Mouse (Mus musculus): ENCODE data around the gene Prkcb.
"Not testable (repeated sequence)": the region's sequence is repeated elsewhere in the genome, so short reads cannot be mapped to it uniquely, and the experiment has no call there.

Gene Prkcb

DNA sequence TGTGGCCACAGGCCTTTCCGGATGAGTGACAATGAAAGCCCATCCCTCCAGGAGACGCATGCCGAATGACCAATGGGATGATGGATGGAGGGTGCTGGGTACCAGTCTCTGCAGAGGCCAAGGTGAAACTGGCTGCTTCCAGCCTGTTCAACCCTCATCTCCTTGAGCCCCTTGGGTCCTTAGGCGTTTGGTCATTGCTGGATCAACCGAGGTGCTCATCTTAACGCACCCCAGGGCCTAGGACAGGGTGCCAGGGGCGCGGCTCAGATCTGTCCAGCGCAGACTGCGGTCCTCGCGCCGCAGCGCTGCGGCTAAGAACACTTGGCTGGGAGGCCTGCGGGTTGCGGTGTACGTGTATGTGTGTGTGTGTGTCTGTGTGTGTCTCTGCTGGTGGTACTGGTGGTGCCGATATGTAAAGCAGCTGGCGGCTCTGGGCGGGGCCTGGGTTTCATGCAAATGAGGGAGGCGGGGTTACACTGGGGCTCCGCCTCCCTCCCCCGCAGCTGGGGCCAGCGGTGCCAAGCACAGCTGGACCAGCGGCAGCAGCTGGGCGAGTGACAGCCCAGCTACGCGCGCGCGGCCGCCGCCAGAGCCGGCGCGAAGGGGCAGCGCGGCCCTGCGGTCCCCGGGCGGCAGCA lies at the start of gene Prkcb:
Gene Prkcb (plus strand): TSS at position 147 of the 638 bp plus-strand sequence.
- DNase-seq, result peak; percentile 16 to 42

DNA sequence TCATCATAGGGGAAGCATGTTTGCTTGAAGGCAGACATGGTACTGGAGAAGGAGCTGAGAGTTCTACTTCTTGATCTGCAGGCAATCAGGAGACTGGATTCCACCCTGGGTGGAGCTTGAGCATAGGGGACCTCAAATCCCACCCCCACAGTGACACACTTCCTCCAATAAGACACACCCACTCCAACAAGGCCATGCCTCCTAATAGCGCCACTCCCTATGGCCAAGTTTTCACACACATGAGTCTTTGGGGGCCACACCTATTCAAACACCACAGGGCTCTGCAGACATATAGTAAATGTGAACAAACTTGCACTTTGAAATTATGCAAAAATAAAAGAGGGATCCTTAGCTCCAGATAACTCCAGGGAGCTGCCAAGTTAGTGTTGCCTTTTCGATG lies 49.6 kb upstream of the Prkcb start:
- DNase-seq, result no peak

DNA sequence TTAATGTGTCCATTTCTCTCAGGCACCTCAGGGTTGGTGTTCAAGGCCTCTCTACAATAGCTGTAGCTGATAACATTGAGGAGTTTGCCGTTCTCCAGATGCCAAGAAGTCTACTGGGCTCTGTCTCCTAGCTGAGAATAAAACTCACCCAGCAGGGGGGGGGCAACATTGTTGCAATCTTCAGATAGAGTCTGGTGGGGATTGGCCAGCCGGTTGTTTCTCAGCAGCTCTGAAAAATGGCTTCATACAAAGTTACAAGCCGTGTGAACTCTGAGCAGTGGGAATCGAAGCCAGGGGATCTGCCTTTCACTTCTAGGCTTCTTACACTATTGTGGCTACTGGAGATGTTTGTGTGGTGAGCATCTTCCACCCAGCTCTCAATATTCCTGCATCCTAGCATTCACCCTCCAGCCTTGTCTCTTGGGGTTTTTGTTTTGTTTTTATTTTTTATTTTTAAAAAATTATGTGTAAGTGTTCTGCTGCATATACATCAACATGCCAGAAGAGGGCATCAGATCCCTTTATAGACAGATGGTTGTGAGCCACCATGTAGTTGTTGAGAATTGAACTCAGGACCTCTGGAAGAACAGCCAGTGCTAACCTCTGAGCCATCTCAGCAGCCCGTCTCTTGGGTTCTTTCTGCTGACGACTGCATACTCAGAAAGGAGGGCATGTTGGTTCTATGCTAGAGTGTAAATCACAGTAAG lies 48.0 kb upstream of the Prkcb start:
- no peak for DNase-seq

DNA sequence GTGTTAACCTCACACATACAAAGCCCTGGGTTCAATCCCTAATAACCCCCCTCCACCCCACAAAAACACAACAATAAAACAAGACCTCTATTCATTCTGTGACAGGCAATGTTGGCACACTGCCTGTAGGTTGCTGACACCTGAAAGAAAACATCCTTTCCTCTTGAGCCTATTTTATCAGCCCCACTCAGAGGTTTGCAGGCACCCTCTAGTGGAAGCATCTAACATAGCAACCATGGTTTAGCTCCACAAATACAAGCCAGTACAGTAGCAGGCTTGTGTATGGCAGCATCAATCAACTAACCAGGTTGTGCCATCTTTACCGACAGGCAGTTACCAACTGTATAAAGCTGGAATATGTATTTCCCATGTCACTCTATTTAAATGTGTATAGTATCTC lies 46.3 kb upstream of the Prkcb start:
- DNase-seq, result peak in 1 of 2 experiments; percentile 11

DNA sequence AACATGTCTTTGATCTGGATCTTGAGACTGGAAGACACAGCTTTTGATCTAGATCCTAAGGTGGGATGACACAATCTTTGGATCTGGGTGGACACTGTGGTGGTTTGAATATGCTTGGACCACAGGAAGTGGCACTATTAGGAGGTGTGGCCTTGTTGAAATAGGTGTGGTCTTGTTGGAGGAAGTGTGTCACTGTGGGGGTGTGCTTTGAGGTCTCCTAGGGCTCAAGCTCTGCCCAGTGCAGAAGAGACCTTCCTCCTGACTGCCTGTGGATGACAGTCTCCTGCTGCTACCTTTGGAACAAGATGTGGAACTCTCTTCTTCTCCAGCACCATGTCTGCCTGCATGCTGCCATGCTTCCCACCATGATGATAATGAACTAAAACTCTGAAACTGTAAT lies 45.8 kb upstream of the Prkcb start:
- not testable (repeated sequence) for DNase-seq

DNA sequence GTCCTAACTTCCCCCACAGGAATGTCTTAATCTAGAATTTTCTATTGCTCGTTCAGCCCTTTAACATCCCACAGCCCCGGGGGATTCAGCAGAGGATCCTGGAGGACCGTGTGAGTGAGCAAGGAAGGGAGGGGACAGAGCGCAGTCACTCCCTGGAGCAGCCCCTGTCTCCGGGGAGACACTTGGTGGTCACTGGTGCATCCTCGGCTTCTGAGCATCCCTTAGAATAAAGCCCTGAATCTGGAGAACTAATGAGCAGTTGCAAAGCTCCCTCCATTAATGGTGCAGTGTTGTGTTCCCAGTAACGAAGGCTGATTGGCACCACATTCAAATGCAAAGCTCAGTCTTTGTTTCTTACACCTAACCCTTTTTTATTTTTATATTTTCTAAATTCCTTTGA lies 44.4 kb upstream of the Prkcb start:
- DNase-seq, result no peak

DNA sequence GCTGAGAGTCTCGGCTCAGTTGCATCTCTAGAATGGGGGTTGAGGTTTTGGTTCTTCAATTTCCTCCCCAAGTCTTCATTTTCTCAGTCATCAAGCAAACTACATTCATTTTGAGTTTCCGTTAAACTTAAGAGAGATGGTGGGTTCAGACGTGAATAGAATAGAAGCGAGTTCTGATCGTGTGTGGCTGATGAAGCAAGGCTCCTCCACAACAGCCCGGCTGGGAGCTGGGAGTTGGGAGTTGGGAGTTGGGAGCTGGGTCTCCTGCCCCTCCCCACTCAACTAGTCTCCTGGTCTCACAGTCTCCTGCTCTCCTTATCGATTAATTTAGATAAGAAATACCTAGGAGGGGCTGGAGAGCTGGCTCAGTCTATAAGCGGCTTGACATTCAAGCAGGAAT lies 44.0 kb upstream of the Prkcb start:
- no peak for DNase-seq

DNA sequence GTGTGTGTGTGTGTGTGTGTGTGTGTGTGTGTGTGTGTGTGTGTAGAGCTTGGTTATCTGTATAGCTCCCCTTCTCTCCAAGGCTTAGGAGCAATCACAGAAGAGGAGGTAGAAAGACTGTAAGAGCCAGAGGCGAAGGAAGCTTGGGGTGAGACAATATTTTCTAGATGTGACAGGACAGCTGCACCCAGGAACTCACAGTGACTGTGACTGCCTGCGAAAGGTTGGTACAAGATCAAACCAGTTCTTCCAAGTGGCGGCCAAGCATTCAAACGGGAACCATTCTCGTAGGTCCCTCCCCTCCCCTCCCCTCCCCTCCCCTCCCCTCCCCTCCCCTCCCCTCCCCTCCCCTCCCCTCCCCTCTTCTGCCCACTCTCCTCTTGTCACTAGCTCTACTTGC lies 42.6 kb upstream of the Prkcb start:
- no peak for DNase-seq

DNA sequence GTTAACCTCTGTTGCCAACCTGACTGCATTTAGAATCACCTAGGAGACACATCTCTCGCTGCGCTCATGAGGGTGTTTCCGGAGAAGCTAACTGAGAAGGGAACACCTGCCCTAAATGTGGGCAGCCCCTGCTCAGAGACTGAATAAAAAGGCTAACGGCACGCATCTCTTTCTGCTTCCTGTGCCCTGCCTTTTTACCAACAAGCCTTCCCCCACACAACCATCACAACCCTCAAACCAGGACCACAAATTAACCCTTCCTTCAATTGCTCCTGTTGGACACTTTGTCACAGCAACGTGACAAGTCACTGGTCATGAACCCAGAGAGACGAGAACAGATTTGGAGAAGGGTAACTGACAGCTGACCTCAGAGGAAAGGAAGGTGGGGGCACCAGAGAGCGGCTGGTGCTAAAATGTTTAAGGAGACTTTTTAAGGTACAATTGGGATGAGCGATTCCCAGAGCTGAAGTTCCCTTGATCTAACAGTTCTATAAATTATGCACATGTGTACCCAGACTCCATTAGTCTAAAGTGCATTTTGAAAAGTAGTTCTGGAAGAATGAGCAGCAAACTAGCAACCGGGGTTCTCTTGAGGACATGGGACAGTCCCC lies 41.2 kb upstream of the Prkcb start:
- DNase-seq, result no peak

DNA sequence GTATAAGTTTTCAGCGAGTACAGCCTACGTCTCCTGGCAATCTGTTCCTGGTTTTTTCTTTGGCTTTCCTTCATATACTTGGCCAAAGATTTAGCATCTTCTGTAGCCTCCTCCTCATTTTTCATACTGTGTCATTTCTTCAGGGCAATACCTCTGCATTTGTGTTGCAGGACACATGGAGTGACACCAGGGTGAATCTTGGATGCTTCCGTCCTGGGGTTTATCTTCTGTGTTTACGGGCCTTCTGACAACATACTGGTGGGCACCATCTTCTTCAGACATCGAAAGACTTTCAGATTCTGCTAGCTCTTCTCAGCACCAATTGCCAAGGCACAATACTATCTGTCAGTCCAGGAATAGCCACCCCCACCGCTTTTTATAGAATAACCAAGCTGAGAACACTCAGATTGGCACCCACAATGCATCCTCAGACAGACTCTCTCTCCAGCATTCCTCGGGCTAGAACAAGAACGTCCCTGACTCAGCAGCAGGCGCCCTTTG lies 39.2 kb upstream of the Prkcb start:
- no peak for DNase-seq

DNA sequence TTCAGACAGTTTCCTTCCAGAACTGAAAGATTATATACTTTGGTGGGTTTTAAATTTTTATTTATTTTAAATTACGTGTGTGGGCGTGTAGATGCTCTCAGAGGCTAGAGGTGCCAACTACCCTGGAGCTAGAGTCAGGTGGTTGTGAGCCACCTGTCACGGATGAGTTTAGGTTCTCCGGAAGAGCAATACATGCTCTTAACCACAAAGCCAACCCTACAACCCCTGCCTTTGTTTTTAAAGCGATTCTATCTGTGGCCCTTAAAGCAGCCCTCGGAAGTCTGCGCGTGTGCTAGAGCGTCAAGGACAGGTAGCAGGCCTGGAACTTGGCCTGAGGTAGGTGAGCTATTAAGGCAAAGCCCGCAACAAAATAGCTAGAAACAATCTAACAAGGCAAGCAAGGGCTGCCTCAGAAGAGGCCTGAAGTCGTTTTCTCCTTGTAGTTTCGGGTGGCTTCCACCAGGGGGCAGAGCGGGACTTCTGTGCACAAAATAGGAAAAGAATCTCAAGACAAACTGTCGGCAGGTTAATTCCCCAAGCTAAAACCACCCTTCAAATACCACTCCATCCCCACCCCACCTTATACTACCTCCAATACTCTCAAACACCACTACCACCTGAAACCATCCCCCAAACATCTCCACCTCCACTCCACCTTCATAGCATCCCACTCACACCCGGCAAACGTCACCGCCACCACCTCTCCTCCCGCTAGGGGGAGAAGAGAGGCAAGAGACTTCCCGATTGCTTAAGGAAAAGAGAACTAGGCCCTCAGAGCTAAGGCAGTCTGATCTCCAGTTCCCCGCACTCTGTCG lies 37.1 kb upstream of the Prkcb start:
- peak; percentile 66 to 70 for DNase-seq

DNA sequence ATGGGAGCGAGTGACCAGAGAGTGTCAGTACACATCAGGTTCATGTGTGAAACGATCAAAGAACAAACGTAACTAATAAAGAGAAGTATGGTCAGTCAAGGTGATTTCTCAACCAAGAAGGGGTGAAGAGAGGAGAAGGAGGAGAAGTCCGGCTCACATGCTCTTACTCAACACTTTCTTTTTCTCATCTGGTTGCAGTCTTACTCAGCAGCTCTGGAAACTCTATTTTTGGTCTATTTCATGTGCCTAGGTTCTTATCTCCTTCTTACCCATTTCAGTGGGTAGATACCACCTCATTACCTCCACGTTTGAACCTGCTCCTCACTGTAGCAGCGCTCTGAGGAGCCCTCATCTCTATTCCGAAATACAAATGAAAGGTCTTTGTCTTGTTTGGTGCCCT lies 31.8 kb upstream of the Prkcb start:
- no peak for DNase-seq

DNA sequence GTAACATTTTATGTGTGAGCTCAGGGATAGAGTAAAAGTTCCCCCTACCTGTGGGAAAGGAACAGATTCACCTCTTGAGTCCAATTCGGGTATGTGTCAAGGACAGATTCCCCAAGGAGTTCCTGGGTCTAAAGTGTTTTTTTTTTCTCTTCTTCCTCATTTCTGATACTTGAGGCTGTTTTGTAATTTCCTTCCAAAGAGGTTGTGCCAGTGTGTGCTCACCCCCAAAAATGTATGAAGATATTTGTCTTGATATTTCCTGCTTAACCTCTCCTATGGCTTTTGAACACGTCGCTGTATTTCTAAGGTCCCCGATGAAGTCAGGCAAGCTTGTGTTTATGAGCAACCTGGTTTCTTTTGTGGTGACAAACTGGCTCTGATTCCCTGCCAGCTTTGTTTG lies 30.0 kb upstream of the Prkcb start:
- no peak for DNase-seq

DNA sequence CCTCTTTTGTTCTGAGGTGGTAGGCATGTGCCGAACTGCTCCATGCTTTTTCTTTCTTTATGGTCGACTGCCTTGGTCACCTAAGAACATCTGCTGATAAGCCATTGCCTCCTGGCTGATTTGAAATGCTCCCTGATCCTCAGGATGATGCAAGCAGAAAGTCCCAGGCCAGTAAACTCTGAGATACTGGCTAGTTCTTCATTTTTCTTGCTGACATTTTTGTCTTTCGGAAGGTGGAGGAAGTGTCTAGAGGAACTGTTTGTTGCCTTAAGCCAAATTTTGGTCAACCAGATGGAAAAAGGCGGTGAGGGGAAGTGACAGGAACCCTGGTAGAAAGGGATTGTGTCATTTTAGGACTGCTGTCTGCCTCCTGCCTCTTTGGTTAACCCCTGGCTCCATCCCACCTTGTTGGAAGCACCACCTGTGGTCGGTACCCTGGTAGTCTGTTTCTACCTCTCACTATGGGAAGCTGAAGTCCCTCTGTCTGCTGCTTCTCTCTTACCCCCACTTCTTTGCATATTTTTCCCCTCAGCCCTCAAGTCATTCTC lies 28.4 kb upstream of the Prkcb start:
- DNase-seq, result peak; percentile 7 to 11

DNA sequence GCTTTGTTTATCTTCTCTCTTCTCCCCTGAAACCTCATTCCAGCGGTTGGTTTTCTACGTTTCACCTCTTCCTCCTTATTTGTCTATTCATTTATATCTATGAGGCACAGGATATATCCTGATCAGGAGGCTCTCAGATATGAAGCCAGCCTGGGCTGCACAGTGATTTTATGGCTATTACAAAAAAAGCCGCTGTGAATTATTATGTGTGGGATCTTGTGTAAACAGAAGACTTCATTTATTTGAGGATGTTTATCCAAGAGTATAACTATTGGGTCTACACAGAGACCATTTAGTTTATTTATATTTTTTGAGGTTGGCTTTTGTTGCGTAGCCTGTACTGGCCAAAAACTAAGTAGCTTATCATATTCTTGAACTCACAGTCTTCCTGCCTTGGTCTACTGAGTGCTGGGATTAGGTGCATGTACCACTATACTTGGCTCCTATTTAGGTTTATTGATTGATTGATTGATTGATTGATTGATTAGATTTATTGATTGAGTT lies 19.5 kb upstream of the Prkcb start:
- no peak for DNase-seq

DNA sequence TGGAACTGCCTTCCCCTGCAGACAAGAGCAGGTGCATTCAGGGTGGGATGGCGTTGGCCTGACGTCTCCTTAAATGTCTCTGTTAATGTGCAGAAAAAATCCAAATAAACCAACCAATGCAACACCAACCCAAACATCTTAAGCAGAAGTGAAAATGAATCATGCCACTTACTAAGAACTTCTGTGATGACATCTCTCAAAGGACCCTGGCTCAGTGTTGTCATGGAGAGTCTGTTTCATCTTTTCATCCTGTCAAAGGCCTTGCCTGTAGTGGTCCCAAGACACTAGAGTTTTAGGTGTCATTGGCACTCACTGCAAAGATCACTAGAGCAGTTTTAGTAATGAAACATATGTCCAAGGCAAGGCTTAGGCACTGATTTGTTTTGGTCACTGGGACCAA lies 16.2 kb upstream of the Prkcb start:
- DNase-seq, result no peak

DNA sequence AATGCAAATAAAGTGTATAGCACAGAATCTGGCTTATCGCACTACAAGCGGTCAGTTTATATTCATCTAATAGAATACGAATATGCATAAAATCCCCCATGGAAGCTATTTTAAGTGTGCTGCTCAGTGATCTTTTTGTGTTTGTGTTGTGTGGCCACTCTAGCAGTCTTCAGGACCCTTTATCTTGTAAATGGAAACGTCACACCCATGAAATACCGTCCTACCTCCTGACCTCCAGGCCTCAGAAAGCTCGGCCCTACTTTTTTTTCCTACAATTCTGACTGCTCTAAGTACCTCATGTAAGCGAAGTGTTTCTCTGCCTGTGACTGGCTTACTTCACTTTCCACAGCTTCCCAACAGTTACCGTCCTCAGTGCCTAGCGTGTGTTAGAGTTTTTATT lies 9.0 kb upstream of the Prkcb start:
- DNase-seq, result no peak

DNA sequence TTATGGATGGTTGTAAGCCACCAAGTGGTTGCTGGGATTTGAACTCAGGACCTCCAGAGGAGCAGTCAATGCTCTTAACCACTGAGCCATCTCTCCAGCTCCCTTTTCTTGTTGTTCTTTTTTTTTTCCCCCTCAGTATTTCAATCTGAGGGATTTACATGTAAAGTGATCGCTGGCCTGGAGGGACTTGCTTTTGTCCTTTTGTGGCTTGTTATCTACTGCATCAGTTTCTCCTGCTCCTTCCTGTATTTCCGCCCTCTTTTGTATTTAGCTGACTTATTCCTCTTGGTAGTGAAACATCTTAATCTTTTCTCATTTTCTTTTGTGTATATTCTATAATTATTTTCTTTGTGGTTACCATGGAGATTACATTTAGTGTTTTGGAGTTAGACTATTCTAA lies 8.2 kb upstream of the Prkcb start:
- DNase-seq, result no peak

DNA sequence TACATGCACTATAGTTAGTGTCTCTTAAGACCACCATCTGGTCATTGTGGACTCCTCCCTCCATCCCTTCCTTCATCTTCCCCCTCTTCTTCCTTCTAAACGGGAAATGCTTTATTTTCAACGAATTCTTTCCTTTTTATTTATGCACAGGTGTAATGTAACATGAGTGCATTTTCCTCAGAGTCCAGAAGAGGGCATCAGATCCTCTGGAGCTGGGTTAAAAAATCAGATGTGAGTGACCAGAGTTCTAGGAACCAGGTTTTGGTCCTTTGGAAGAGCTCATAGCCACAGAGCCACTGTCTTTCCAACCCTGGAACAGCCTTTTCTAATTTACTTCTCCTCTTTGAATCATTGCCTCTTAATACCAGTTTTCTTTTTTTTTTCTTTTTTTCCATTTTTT lies 6.0 kb upstream of the Prkcb start:
- no peak for DNase-seq

DNA sequence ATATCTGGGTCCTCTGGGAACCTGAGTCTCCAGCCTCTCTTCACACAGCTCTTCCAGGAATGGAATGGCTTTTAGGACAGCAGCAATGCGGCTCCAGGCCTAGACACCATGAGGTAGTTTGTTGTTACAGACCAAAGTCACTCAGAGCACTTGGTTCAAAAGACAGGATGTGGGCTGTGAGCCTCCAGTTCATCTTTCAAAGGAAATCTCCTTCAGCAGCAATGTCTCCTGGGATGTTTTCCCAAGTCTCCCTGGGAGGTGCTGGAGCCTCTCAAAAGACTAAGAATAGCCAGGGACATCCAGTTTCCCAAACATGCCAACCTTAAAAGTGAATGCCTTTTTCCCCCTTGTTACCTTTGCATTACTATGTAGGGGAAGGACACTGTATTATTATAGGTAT lies 1.3 kb upstream of the Prkcb start:
- no peak for DNase-seq

DNA sequence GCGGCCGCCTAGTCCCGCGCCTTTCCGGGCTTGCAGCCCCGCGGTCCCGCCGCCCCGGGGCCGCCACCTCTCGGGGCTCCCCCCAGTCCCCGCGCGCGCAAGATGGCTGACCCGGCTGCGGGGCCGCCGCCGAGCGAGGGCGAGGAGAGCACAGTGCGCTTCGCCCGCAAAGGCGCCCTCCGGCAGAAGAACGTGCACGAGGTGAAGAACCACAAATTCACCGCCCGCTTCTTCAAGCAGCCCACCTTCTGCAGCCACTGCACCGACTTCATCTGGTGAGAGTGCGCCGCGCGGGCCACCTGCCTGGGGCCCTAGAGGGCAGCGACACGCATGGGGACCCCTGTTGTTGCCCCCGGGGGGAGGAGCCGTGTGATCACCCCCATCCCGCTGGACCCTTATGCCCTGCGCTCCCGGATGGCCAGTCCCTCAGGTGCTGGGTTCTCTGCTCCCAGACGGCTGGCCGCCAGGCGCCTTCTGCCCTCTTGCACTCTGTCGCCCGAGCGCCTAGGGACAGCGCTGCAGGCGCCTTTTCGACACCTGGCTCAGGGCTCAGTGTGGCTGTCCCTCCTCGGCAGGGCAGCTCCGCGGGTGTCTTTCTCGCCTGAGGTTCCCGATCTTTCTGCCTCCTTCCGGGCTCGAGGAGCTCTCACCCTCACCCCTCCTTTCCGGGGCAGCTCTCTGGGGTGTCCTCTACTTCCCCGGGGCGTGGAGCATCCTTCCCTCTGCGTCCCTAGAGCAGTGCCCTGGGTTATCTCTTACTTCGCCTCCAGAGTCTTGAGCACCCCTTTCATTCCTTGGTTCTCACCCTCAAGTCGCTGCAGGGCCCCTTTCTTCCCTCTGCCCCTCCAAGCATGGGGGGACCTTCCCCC lies 926 bp downstream of the Prkcb start:
- DNase-seq, result peak in 1 of 2 experiments; percentile 27

DNA sequence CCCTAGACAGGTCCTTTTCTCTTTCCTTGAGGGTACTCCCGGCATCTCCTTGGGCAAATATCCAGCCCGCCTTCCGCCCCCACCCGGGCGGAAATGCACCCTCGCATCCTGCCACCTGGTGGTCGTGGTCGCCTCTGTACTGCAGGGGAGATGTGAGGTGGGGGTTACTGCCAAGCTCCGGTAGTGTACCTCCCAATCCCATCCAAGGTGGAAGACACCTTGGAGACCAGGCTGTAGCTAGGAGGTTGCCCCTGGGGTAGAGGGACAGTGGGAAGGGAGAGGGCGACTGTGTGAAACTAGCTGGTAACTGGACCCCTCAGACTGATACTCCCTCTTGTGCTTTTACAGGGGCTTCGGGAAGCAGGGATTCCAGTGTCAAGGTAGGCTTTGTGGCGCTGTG lies 1.6 kb downstream of the Prkcb start:
- DNase-seq, result no peak
